Mouse (Mus musculus) heart, embryonic 10.5 days (tissue): ENCODE measurements at regions not wholly inside any gene's neighbourhood (a gene's known extent, or its start where the extent isn't known, plus 50 kb on each side); places are given as distances from the start of the nearest gene placed in this dataset.
A peak's percentile ranks its signal among the peaks of the same experiment; 100 is the strongest.

Experiments
- DNase-seq: peaks from one replicate; pipeline ENCODE4 v3.0.0-alpha.2; 2017; ENCODE audit warnings: low spot score
- H3K27ac ChIP-seq: fragments of 300-500 bp; sonication (generic); 2 replicates; pipeline ENCODE4 v1.5.1; 2016; ENCODE audit warnings: mild to moderate bottlenecking
- H3K27me3 ChIP-seq: fragments of 300-500 bp; sonication (generic); 2 replicates; pipeline ENCODE4 v1.6.1; 2016; ENCODE audit warnings: mild to moderate bottlenecking; ENCODE audit not compliant: poor library complexity, insufficient read depth, severe bottlenecking
- H3K36me3 ChIP-seq: fragments of 300-500 bp; sonication (generic); 2 replicates; pipeline ENCODE4 v1.6.1; 2016; ENCODE audit warnings: mild to moderate bottlenecking, moderate library complexity
- H3K4me1 ChIP-seq: fragments of 300-500 bp; sonication (generic); 2 replicates; pipeline ENCODE4 v1.6.1; 2016; ENCODE audit warnings: mild to moderate bottlenecking
- H3K4me3 ChIP-seq: fragments of 300-500 bp; sonication (generic); 2 replicates; pipeline ENCODE4 v1.5.1; 2016; ENCODE audit warnings: mild to moderate bottlenecking, moderate library complexity
- H3K9me3 ChIP-seq: fragments of 300-500 bp; sonication (generic); 2 replicates; pipeline ENCODE4 v1.6.1; 2016; ENCODE audit warnings: mild to moderate bottlenecking, moderate library complexity
- WGBS: fragments of 180-500 bp; shearing (Covaris S2); methylation state at CpG from one replicate; pipeline ENCODE4 v1.1.7; 2016; 5-methylcytosine and 5-hydroxymethylcytosine counted together

- WGBS: 64% methylated on average over 6 of the region's 6 CpGs
- no peak overlapping the region for H3K4me3 ChIP-seq
Measured at GRCm38 (mm10) chr6:51077769-51078096, 354.7 kb upstream of the Nfe2l3 start.

GRCm38 (mm10) chr6:51078353-51078966, 354.0 kb upstream of the Nfe2l3 start:
- 65% methylated on average over 11 of the region's 11 CpGs for WGBS
- peak overlapping the region; percentile 77 for H3K27ac ChIP-seq

More at GRCm38 (mm10) chr6:51077769-51078096, 354.7 kb upstream of the Nfe2l3 start:
- H3K4me1 ChIP-seq: peaks cover 29% of the 10 kb centered on the region
- no peaks in the 10 kb centered on the region for H3K9me3 ChIP-seq
- no peaks in the 10 kb centered on the region for H3K36me3 ChIP-seq
- H3K27ac ChIP-seq: peak overlapping the region; percentile 77
- no peaks in the 10 kb centered on the region for H3K27me3 ChIP-seq
- no peak for DNase-seq

GRCm38 (mm10) chr6:51078967-51079355, 353.5 kb upstream of the Nfe2l3 start:
- Histone ChIP-seq H3K4me1 (peaks cover 29% of the 10 kb centered on the region), H3K9me3 (no peaks in the 10 kb centered on the region), H3K27me3 (no peaks in the 10 kb centered on the region), H3K4me3 (no peak overlapping the region), H3K36me3 (no peaks in the 10 kb centered on the region), H3K27ac (no peak overlapping the region)
- DNase-seq: no peak
- 83% methylated on average over 5 of the region's 5 CpGs for WGBS

More at GRCm38 (mm10) chr6:51078353-51078966, 354.0 kb upstream of the Nfe2l3 start:
- DNase-seq: no peak
- Histone ChIP-seq H3K9me3 (no peaks in the 10 kb centered on the region), H3K36me3 (no peaks in the 10 kb centered on the region), H3K4me1 (peaks cover 29% of the 10 kb centered on the region), H3K4me3 (no peak overlapping the region), H3K27me3 (no peaks in the 10 kb centered on the region)

DNA sequence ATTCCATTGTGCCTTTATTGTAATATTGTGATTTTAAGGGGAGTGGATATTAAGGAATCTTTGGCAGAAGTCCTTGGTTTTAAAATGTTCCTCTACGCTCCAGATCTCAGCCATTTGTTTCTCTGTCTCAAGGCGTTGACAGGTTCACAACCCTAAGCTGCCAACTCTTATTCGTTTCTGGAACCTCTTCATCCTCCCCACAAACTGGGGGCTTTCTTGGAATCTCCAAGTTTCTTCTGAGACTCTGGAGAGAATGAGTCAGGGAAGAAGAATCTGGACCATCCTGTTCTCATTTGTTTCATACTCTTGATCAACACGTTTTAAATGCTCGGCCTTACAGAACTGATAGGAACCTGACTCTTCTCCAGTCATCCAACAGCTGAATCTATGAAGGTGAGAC, 351.4 kb upstream of the Nfe2l3 start:
- Histone ChIP-seq H3K27ac (no peak overlapping the region), H3K4me1 (peaks cover 26% of the 10 kb centered on the region), H3K4me3 (no peak overlapping the region), H3K9me3 (no peaks in the 10 kb centered on the region), H3K27me3 (no peaks in the 10 kb centered on the region), H3K36me3 (no peaks in the 10 kb centered on the region)
- 70% methylated on average over 5 of the region's 5 CpGs for WGBS
- no peak for DNase-seq

- Histone ChIP-seq H3K27me3 (no peaks in the 10 kb centered on the region), H3K4me1 (no peaks in the 10 kb centered on the region; the same call in 1 of the 2 replicates), H3K4me3 (no peak overlapping the region), H3K36me3 (no peaks in the 10 kb centered on the region), H3K27ac (no peak overlapping the region), H3K9me3 (no peaks in the 10 kb centered on the region)
- DNase-seq: no peak
- 77% methylated on average over 9 of the region's 9 CpGs for WGBS
Measured at GRCm38 (mm10) chr6:51084656-51085055, 347.8 kb upstream of the Nfe2l3 start.

DNA sequence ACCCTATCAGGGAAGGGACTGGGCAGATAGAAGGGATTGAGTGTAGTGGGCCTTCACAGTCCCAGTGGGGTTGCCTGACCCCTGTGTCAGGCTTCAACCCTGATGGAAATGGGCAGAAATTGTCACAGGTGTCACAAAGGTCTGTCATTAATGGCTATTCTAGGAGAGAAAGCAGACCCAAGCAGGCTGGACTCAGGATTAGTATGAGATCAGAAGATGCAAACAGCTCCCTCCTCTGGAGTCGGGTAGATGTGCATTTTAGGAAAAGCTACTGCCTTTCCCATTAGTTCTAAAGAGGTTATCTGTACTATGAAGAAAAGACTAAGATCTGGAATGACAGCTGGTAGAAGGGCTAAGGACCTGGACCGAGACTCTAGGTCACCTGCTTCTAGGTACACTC, 346.9 kb upstream of the Nfe2l3 start:
- WGBS: 46% methylated on average over 2 of the region's 2 CpGs
- H3K27ac ChIP-seq: no peak overlapping the region
- no peaks in the 10 kb centered on the region for H3K36me3 ChIP-seq

DNA sequence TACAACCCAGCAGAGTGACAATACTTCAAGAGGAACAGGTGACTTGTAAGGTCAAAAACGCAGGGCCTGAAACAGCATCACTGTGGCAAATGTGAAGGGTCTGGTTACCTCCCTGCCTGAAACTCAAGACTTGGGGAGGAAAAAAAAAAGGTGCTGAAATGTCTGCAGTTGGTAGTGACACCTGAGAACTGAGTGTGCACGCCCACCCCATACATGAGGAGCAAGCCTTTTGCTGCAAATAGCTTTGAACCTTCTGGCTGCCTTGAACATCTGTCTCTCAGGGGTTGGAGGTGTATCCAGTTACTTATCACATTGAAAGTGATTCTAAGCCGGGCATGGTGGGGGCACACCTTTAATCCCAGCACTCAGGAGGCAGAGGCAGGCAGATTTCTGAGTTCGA, 346.1 kb upstream of the Nfe2l3 start:
- Histone ChIP-seq H3K4me1 (no peaks in the 10 kb centered on the region; the same call in 1 of the 2 replicates), H3K27me3 (no peaks in the 10 kb centered on the region), H3K9me3 (no peaks in the 10 kb centered on the region), H3K27ac (no peak overlapping the region), H3K4me3 (no peak overlapping the region), H3K36me3 (no peaks in the 10 kb centered on the region)
- 83% methylated on average over 4 of the region's 4 CpGs for WGBS
- DNase-seq: no peak

More for the DNA sequence above, 346.9 kb upstream of the Nfe2l3 start:
- H3K4me1 ChIP-seq: no peaks in the 10 kb centered on the region; the same call in 1 of the 2 replicates
- no peaks in the 10 kb centered on the region for H3K27me3 ChIP-seq
- H3K4me3 ChIP-seq: no peak overlapping the region
- H3K9me3 ChIP-seq: no peaks in the 10 kb centered on the region
- no peak for DNase-seq

- H3K27me3 ChIP-seq: no peaks in the 10 kb centered on the region
- no peaks in the 10 kb centered on the region for H3K36me3 ChIP-seq
- WGBS: 51% methylated on average over 2 of the region's 2 CpGs
- H3K4me3 ChIP-seq: no peak overlapping the region
- DNase-seq: no peak
- no peaks in the 10 kb centered on the region; the same call in 1 of the 2 replicates for H3K4me1 ChIP-seq
- H3K9me3 ChIP-seq: no peaks in the 10 kb centered on the region
- H3K27ac ChIP-seq: no peak overlapping the region
Measured at GRCm38 (mm10) chr6:51087806-51088205, 344.7 kb upstream of the Nfe2l3 start.

DNA sequence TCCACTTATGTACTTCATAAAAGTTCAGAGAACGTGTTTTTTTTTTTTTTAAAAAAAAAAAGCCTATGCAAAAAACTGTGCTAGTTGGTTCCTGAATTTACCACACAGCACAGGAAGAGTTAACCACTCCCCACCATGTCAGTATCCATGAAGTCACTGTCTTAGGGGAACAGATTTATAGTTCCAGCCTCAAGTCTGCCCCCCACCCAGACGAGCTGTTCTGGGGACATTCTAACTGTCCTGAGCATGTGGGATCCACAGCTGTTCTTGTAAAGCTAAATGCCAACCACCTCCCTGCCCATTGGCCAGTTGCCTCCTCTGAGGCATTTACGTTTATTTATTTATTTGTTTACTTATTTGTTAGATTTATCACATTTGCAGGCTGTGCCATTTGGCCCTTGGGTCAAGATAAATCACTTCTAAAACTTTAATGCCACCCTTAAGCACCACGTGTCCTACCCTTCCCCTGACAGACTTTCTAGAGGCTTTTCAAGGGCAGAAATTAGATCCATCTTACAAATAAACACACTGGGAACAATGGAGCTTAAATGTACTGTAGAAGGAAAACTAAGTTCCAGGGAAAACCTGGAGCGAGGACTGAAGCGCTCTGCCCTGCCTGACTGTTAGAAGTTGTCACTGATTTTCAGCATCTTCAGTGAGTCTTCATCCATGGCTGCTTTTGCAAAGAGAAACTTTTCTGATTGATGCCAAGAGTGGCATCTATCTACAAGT, 343.7 kb upstream of the Nfe2l3 start:
- Histone ChIP-seq H3K4me3 (no peak overlapping the region), H3K36me3 (no peaks in the 10 kb centered on the region), H3K27ac (no peak overlapping the region), H3K9me3 (no peaks in the 10 kb centered on the region), H3K27me3 (no peaks in the 10 kb centered on the region), H3K4me1 (no peaks in the 10 kb centered on the region; the same call in 1 of the 2 replicates)
- DNase-seq: no peak
- 58% methylated on average over 6 of the region's 6 CpGs for WGBS

- no peaks in the 10 kb centered on the region for H3K36me3 ChIP-seq
- H3K4me3 ChIP-seq: no peak overlapping the region
- DNase-seq: no peak
- H3K27me3 ChIP-seq: no peaks in the 10 kb centered on the region
- H3K9me3 ChIP-seq: no peaks in the 10 kb centered on the region
- WGBS: 84% methylated on average over 4 of the region's 4 CpGs
- H3K4me1 ChIP-seq: no peaks in the 10 kb centered on the region; the same call in 1 of the 2 replicates
- no peak overlapping the region for H3K27ac ChIP-seq
Measured at GRCm38 (mm10) chr6:51093196-51093595, 339.3 kb upstream of the Nfe2l3 start.

GRCm38 (mm10) chr6:51094304-51094703, 338.2 kb upstream of the Nfe2l3 start:
- no peaks in the 10 kb centered on the region for H3K27me3 ChIP-seq
- H3K36me3 ChIP-seq: no peaks in the 10 kb centered on the region
- no peaks in the 10 kb centered on the region for H3K9me3 ChIP-seq
- DNase-seq: no peak
- WGBS: 91% methylated on average over 10 of the region's 10 CpGs
- H3K4me1 ChIP-seq: no peaks in the 10 kb centered on the region
- no peak overlapping the region for H3K27ac ChIP-seq
- H3K4me3 ChIP-seq: no peak overlapping the region

DNA sequence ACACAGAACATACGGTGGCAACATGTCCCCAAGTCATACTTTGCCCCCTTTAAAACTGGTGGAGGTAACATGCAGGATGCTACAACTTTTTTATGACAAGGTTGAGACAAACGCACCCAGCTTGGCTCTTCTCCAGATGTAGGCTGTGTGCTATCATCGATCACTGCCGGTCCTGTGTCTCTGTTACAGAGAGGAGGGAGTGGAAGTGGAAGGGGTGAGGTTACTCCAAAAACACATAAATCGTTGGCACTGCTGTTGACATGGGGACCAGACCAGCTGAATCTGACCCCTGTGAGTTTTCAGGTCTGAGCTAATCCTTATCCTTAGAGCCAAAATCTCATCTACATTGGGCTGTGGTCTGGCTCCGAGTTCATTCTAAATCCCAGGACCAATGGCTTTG, 335.0 kb upstream of the Nfe2l3 start:
- 86% methylated on average over 6 of the region's 6 CpGs for WGBS
- Histone ChIP-seq H3K27ac (no peak overlapping the region), H3K4me3 (no peak overlapping the region), H3K4me1 (no peaks in the 10 kb centered on the region), H3K27me3 (no peaks in the 10 kb centered on the region), H3K9me3 (no peaks in the 10 kb centered on the region), H3K36me3 (no peaks in the 10 kb centered on the region)
- no peak for DNase-seq

- 57% methylated on average over 4 of the region's 4 CpGs for WGBS
- Histone ChIP-seq H3K27ac (no peak overlapping the region), H3K4me3 (no peak overlapping the region), H3K27me3 (no peaks in the 10 kb centered on the region), H3K36me3 (no peaks in the 10 kb centered on the region), H3K4me1 (peaks cover 4% of the 10 kb centered on the region; the same call in 1 of the 2 replicates), H3K9me3 (no peaks in the 10 kb centered on the region)
- DNase-seq: no peak
Measured at GRCm38 (mm10) chr6:51100341-51100740, 332.1 kb upstream of the Nfe2l3 start.
